ENCODE assay signal across 7 mouse cellular contexts in genomic region chr17:5841943-5842273, GRCm38 (mm10). TPM values are rescaled to one million over a fixed set of nuclear protein-coding genes. Genes with fewer than 3 reads are reported as not detected.
DNase-seq lines count a peak whose midpoint lies in the region; ATAC-seq and TF ChIP-seq lines count a peak whose summit lies in the region.

No protein-coding gene starts in this region.

- H3K4me1 ChIP-seq in spleen, adult 2 months (ENCODE audit: control insufficient read depth, insufficient read depth, insufficient read length): peaks cover 6% of the 10 kb centered on the region
- H3K4me1 ChIP-seq in forebrain, embryonic 10.5 days: peaks cover 49% of the 10 kb centered on the region
- peaks cover 17% of the 10 kb centered on the region; the same call in 1 of the 2 replicates for H3K4me1 ChIP-seq in limb, embryonic 14.5 days (ENCODE audit: control insufficient read depth, insufficient read depth, low read length)
- H3K4me1 ChIP-seq in stomach, embryonic 16.5 days (ENCODE audit: control insufficient read depth, insufficient read depth, low read length): peaks cover 29% of the 10 kb centered on the region

- peak overlapping the region; percentile 99 for H3K27ac ChIP-seq in spleen, adult 2 months (ENCODE audit: insufficient read depth, low read length)
- H3K27ac ChIP-seq in forebrain, embryonic 10.5 days: peak overlapping the region; percentile 99
- H3K27ac ChIP-seq in limb, embryonic 14.5 days (replicated peaks; ENCODE audit: low read depth, low read length): peak overlapping the region; percentile 100
- H3K27ac ChIP-seq in stomach, embryonic 16.5 days (ENCODE audit: low read length): peak overlapping the region; percentile 98

- peak overlapping the region; percentile 99 for H3K9ac ChIP-seq in limb, embryonic 14.5 days (ENCODE audit: low read depth, low read length, severe bottlenecking)
- H3K9ac ChIP-seq in stomach, embryonic 16.5 days (ENCODE audit: low read length): peak overlapping the region; percentile 100

- TF ChIP-seq CTCF in spleen, adult 2 months (IDR thresholded peaks at IDR 0.05; ENCODE audit: extremely low read depth, insufficient read depth, insufficient read length, insufficient replicate concordance): no peak

- no peaks in the 10 kb centered on the region for H3K9me3 ChIP-seq in forebrain, embryonic 10.5 days
- no peaks in the 10 kb centered on the region for H3K9me3 ChIP-seq in limb, embryonic 14.5 days (ENCODE audit: control insufficient read depth, low read length)
- no peaks in the 10 kb centered on the region for H3K9me3 ChIP-seq in stomach, embryonic 16.5 days (replicated peaks; ENCODE audit: control insufficient read depth, low read length)

- H3K4me3 ChIP-seq in spleen, adult 2 months (ENCODE audit: extremely low read depth, insufficient read depth, insufficient read length): peak overlapping the region; percentile 91
- peak overlapping the region; percentile 84 for H3K4me3 ChIP-seq in forebrain, embryonic 10.5 days
- H3K4me3 ChIP-seq in limb, embryonic 14.5 days (replicated peaks; ENCODE audit: low read length): peak overlapping the region; percentile 90
- peak overlapping the region; percentile 82 for H3K4me3 ChIP-seq in stomach, embryonic 16.5 days (replicated peaks; ENCODE audit: low read length)

- DNase-seq in spleen, adult 2 months (ENCODE audit: low read depth in 1 of 2, low spot score in 2 of 2): no peak
- no peak for DNase-seq in spleen, postnatal 14 days (ENCODE audit: low spot score in 2 of 2)
- no peak for DNase-seq in forebrain, embryonic 10.5 days (ENCODE audit: extremely low spot score, low spot score)
- peak; percentile 36 for DNase-seq in limb, embryonic 14.5 days (ENCODE audit: low spot score)
- DNase-seq in spleen, postnatal 36 days (ENCODE audit: low spot score in 2 of 2): no peak
- DNase-seq in kidney, postnatal 4 days: no peak

- H3K36me3 ChIP-seq in spleen, adult 2 months (ENCODE audit: control insufficient read depth, insufficient read depth, low read length): no peaks in the 10 kb centered on the region
- no peaks in the 10 kb centered on the region for H3K36me3 ChIP-seq in forebrain, embryonic 10.5 days (replicated peaks)
- no peaks in the 10 kb centered on the region for H3K36me3 ChIP-seq in limb, embryonic 14.5 days (ENCODE audit: control insufficient read depth, insufficient read depth, low read length)
- H3K36me3 ChIP-seq in stomach, embryonic 16.5 days (ENCODE audit: control insufficient read depth, insufficient read depth, low read length): no peaks in the 10 kb centered on the region

- peak overlapping the region; percentile 85 for H3K4me2 ChIP-seq in limb, embryonic 14.5 days (replicated peaks; ENCODE audit: low read depth, low read length, severe bottlenecking)
- peak overlapping the region; percentile 67 for H3K4me2 ChIP-seq in stomach, embryonic 16.5 days (ENCODE audit: low read depth, low read length)

- 3% methylated on average over 7 of the region's 7 CpGs for WGBS in spleen, adult 2 months
- under 1% methylated on average over 7 of the region's 7 CpGs for WGBS in forebrain, embryonic 10.5 days
- WGBS in limb, embryonic 14.5 days: 2% methylated on average over 7 of the region's 7 CpGs
- under 1% methylated on average over 7 of the region's 7 CpGs for WGBS in stomach, embryonic 16.5 days

- 0 out of 2 replicates have a peak, but pooled peaks cover 3% of the 10 kb centered on the region for H3K27me3 ChIP-seq in spleen, adult 2 months (ENCODE audit: control insufficient read depth, insufficient read depth, low read length)
- H3K27me3 ChIP-seq in forebrain, embryonic 10.5 days (ENCODE audit: poor library complexity, severe bottlenecking): no peaks in the 10 kb centered on the region
- H3K27me3 ChIP-seq in limb, embryonic 14.5 days (ENCODE audit: control insufficient read depth, insufficient read depth, low read length): no peaks in the 10 kb centered on the region
- no peaks in the 10 kb centered on the region for H3K27me3 ChIP-seq in stomach, embryonic 16.5 days (ENCODE audit: control insufficient read depth, insufficient read depth, low read length)

- ATAC-seq in limb, embryonic 14.5 days (ENCODE audit: low FRiP score, low read depth): no peak
- no peak for ATAC-seq in stomach, embryonic 16.5 days (ENCODE audit: insufficient read depth, low FRiP score)

- TF ChIP-seq POLR2A in spleen, adult 2 months (IDR thresholded peaks at IDR 0.05; ENCODE audit: low read depth, low read length): no peak
- TF ChIP-seq POLR2A in limb, embryonic 14.5 days (IDR thresholded peaks at IDR 0.05; ENCODE audit: borderline replicate concordance, extremely low read depth, insufficient read depth, insufficient read length): no peak

RNA-seq across cellular contexts. Expression of gene Snx9, which starts 0.8 kb away (rescaled TPM):
- 22.1 and 26.6 TPM in 2 replicates for polyA plus RNA-seq in spleen, adult 2 months (2012; rRNA removed)
- 12.9 and 14.8 TPM in 2 replicates for polyA plus RNA-seq in forebrain, embryonic 10.5 days (2016; fragmentation: Nextera tagmentation; extraction: Ambion mirVana)
- polyA plus RNA-seq in limb, embryonic 14.5 days (2012; rRNA removed): 39.1 and 41.3 TPM in 2 replicates
- 41.9 and 43.4 TPM in 2 replicates for polyA plus RNA-seq in limb, embryonic 14.5 days (2014; fragmentation: Nextera tagmentation; extraction: Ambion mirVana)
- polyA plus RNA-seq in stomach, embryonic 16.5 days (2015; fragmentation: Nextera tagmentation; extraction: Ambion mirVana): 28.2 and 31.3 TPM in 2 replicates
